Mouse (Mus musculus): ENCODE results near the gene Tmc2.

Gene Tmc2

GRCm38 (mm10) chr2:130296134-130296745 is 101.2 kb downstream of the Tmc2 start:
- DNase-seq (ENCODE audit: low spot score): no peak

- no peak for DNase-seq (ENCODE audit: low spot score)
These were observed 102.6 kb downstream of the Tmc2 start for GRCm38 (mm10) chr2:130297580-130297979.

GRCm38 (mm10) chr2:130303014-130303413 is 108.0 kb downstream of the Tmc2 start:
- DNase-seq (ENCODE audit: low spot score): no peak

Measured in T-cell, adult 2 months (primary cell).